Mouse (Mus musculus) cerebellum, adult 2 months (tissue): ENCODE measurements around the gene Mmp24. TPM values are rescaled to one million over a fixed set of nuclear protein-coding genes. Genes with fewer than 3 reads are reported as not detected.

ENCODE experiments used
- DNase-seq, 2 experiments: peaks; one replicate each; pipeline ENCODE4 v3.0.0; 2021
- H3K27ac ChIP-seq: fragments of 200-500 bp; 2 replicates; pipeline ENCODE4 v1.5.1; 2012; ENCODE audit warnings: low read length, control low read depth, inconsistent platforms; ENCODE audit not compliant: insufficient read depth
- H3K27me3 ChIP-seq: fragments of 200-500 bp; 2 replicates; pipeline ENCODE4 v1.6.1; 2012; ENCODE audit warnings: inconsistent platforms, mild to moderate bottlenecking, low read length, moderate library complexity; ENCODE audit not compliant: control insufficient read depth, insufficient read depth
- H3K4me1 ChIP-seq: fragments of 200-500 bp; 2 replicates; pipeline ENCODE4 v1.6.1; 2011; ENCODE audit warnings: low read length; ENCODE audit not compliant: control insufficient read depth, insufficient read depth
- H3K4me3 ChIP-seq: fragments of 200-500 bp; replicated peaks from 2 replicates; pipeline ENCODE3; 2011; ENCODE audit warnings: mild to moderate bottlenecking, low read depth, low read length, control low read depth; ENCODE audit not compliant: insufficient read depth
- CTCF ChIP-seq: fragments of 200-500 bp; IDR thresholded peaks from 2 replicates; pipeline ENCODE4 v1.5.1; 2011; ENCODE audit warnings: low read depth, mild to moderate bottlenecking, control low read depth, low read length, moderate library complexity, borderline replicate concordance; ENCODE audit not compliant: insufficient read depth
- POLR2A ChIP-seq: fragments of 200-500 bp; IDR thresholded peaks from 2 replicates; pipeline ENCODE4 v1.6.1; 2011; ENCODE audit warnings: low read length, control low read depth, borderline replicate concordance; ENCODE audit not compliant: insufficient read depth
- WGBS: fragments of 180-500 bp; shearing (Covaris S2); methylation state at CpG from one replicate; pipeline ENCODE4 v1.1.7; 2018; 5-methylcytosine and 5-hydroxymethylcytosine counted together
- polyA plus RNA-seq: library from polyadenylated mRNA; depleted of rRNA; stranded (reverse); fragments of >200 nt; gene quantifications from 2 replicates; pipeline ENCODE4 v1.2.3, GENCODE M21; 2012

Mmp24 gene
- polyA plus RNA-seq, 1 experiment: 153 TPM

- DNase-seq: peak; percentile 99
- no peaks in the 10 kb centered on the region for H3K27me3 ChIP-seq
- H3K4me3 ChIP-seq: no peak overlapping the region
- 14% methylated on average over 12 of the region's 12 CpGs for WGBS
- TF ChIP-seq POLR2A: peak; percentile 38; the same call in 1 of the 2 replicates
- TF ChIP-seq CTCF: peak; percentile 64; the same call in 1 of the 2 replicates
- H3K4me1 ChIP-seq: peaks cover 76% of the 10 kb centered on the region
- peak overlapping the region; percentile 81 for H3K27ac ChIP-seq
These were observed 19.7 kb downstream of the Mmp24 start for GRCm38 (mm10) chr2:155794674-155795445.

- TF ChIP-seq CTCF: no peak
- no peak for TF ChIP-seq POLR2A
- Histone ChIP-seq H3K27ac (peak overlapping the region; percentile 93), H3K4me1 (peaks cover 48% of the 10 kb centered on the region), H3K4me3 (no peak overlapping the region), H3K27me3 (no peaks in the 10 kb centered on the region)
- 10% methylated on average over 3 of the region's 3 CpGs for WGBS
- DNase-seq: no peak
These were observed 23.5 kb downstream of the Mmp24 start for GRCm38 (mm10) chr2:155798613-155799012.

- TF ChIP-seq POLR2A (no peak), CTCF (peak; percentile 44; the same call in 1 of the 2 replicates)
- Histone ChIP-seq H3K4me1 (peaks cover 54% of the 10 kb centered on the region), H3K27ac (no peak overlapping the region; the same call in 1 of the 2 replicates), H3K27me3 (no peaks in the 10 kb centered on the region), H3K4me3 (no peak overlapping the region)
- DNase-seq: no peak
- WGBS: 55% methylated on average over 3 of the region's 3 CpGs
These were observed 27.6 kb downstream of the Mmp24 start for GRCm38 (mm10) chr2:155802761-155803160.

- TF ChIP-seq POLR2A (no peak), CTCF (no peak)
- no peak for DNase-seq
- H3K4me3 ChIP-seq: no peak overlapping the region
- H3K27me3 ChIP-seq: no peaks in the 10 kb centered on the region
- H3K4me1 ChIP-seq: peaks cover 47% of the 10 kb centered on the region
- 14% methylated on average over 5 of the region's 5 CpGs for WGBS
- peak overlapping the region; percentile 96 for H3K27ac ChIP-seq
These were observed 28.9 kb downstream of the Mmp24 start for GRCm38 (mm10) chr2:155804053-155804452.

- TF ChIP-seq CTCF (peak; percentile 14; the same call in 1 of the 2 replicates), POLR2A (no peak)
- H3K27ac ChIP-seq: peak overlapping the region; percentile 96
- WGBS: 8% methylated on average over 6 of the region's 6 CpGs
These were observed 30.2 kb downstream of the Mmp24 start for GRCm38 (mm10) chr2:155805231-155805924.

GRCm38 (mm10) chr2:155805925-155806255 lies 30.7 kb downstream of the Mmp24 start:
- 41% methylated on average over 6 of the region's 6 CpGs for WGBS
- no peak for DNase-seq
- Histone ChIP-seq H3K27ac (peak overlapping the region; percentile 96), H3K4me3 (no peak overlapping the region), H3K4me1 (peaks cover 50% of the 10 kb centered on the region), H3K27me3 (no peaks in the 10 kb centered on the region)
- TF ChIP-seq CTCF: no peak

More at GRCm38 (mm10) chr2:155805231-155805924, 30.2 kb downstream of the Mmp24 start:
- Histone ChIP-seq H3K4me3 (no peak overlapping the region), H3K4me1 (peaks cover 46% of the 10 kb centered on the region), H3K27me3 (no peaks in the 10 kb centered on the region)
- DNase-seq: peak; percentile 99 to 100

GRCm38 (mm10) chr2:155806548-155806947 lies 31.4 kb downstream of the Mmp24 start:
- peak; percentile 91 to 98 for DNase-seq
- Histone ChIP-seq H3K4me3 (no peak overlapping the region), H3K4me1 (peaks cover 56% of the 10 kb centered on the region), H3K27ac (peak overlapping the region; percentile 96), H3K27me3 (no peaks in the 10 kb centered on the region)
- TF ChIP-seq CTCF: no peak; the same call in 1 of the 2 replicates
- TF ChIP-seq POLR2A: peak; percentile 76; the same call in 1 of the 2 replicates
- 8% methylated on average over 5 of the region's 5 CpGs for WGBS

GRCm38 (mm10) chr2:155807408-155807807 lies 32.3 kb downstream of the Mmp24 start:
- DNase-seq: peak in 1 of 2 experiments; percentile 43
- peak overlapping the region; percentile 91 for H3K27ac ChIP-seq
- 33% methylated on average over 4 of the region's 4 CpGs for WGBS
- TF ChIP-seq CTCF (no peak), POLR2A (no peak)
- H3K4me1 ChIP-seq: peaks cover 64% of the 10 kb centered on the region
- no peak overlapping the region for H3K4me3 ChIP-seq
- H3K27me3 ChIP-seq: no peaks in the 10 kb centered on the region
